Mouse (Mus musculus): ENCODE measurements around the gene Ret. TPM values are rescaled to one million over a fixed set of nuclear protein-coding genes. Genes with fewer than 3 reads are reported as not detected.

Ret gene
- polyA plus RNA-seq, 1 experiment from 2014 or later, result 12.0 TPM

GRCm38 (mm10) chr6:118171386-118171785, 26.1 kb downstream of the Ret start:
- no peaks in the 10 kb centered on the region for H3K4me1 ChIP-seq (replicated peaks; ENCODE audit: control insufficient read depth, insufficient read depth, low read length)
- no peak overlapping the region for H3K4me3 ChIP-seq (ENCODE audit: low read depth, low read length)
- 0 out of 2 replicates have a peak, but pooled peaks have one; percentile 10 for ATAC-seq
- H3K27me3 ChIP-seq (replicated peaks; ENCODE audit: control insufficient read depth, insufficient read depth, low read length), result no peaks in the 10 kb centered on the region
- H3K36me3 ChIP-seq (ENCODE audit: control insufficient read depth, insufficient read depth), result no peaks in the 10 kb centered on the region
- WGBS, result 90% methylated on average over 7 of the region's 7 CpGs
- no peak overlapping the region for H3K9ac ChIP-seq (ENCODE audit: low read depth, low read length)
- TF ChIP-seq CTCF (IDR thresholded peaks at IDR 0.05; ENCODE audit: low read depth), result no peak
- H3K4me2 ChIP-seq (replicated peaks; ENCODE audit: low read depth), result no peak overlapping the region
- H3K27ac ChIP-seq (ENCODE audit: low read depth, low read length), result no peak overlapping the region
- H3K9me3 ChIP-seq (ENCODE audit: control insufficient read depth), result no peaks in the 10 kb centered on the region

GRCm38 (mm10) chr6:118168106-118168505, 29.4 kb downstream of the Ret start:
- Histone ChIP-seq H3K4me1 (replicated peaks; ENCODE audit: control insufficient read depth, insufficient read depth, low read length) (no peaks in the 10 kb centered on the region), H3K27me3 (replicated peaks; ENCODE audit: control insufficient read depth, insufficient read depth, low read length) (no peaks in the 10 kb centered on the region), H3K9me3 (ENCODE audit: control insufficient read depth) (no peaks in the 10 kb centered on the region), H3K36me3 (ENCODE audit: control insufficient read depth, insufficient read depth) (no peaks in the 10 kb centered on the region), H3K4me2 (replicated peaks; ENCODE audit: low read depth) (no peak overlapping the region), H3K27ac (ENCODE audit: low read depth, low read length) (no peak overlapping the region), H3K4me3 (ENCODE audit: low read depth, low read length) (no peak overlapping the region), H3K9ac (ENCODE audit: low read depth, low read length) (no peak overlapping the region)
- 88% methylated on average over 14 of the region's 14 CpGs for WGBS
- no peak for TF ChIP-seq CTCF (IDR thresholded peaks at IDR 0.05; ENCODE audit: low read depth)
- no peak for ATAC-seq

- WGBS, result 77% methylated on average over 9 of the region's 9 CpGs
- ATAC-seq, result no peak
- Histone ChIP-seq H3K4me3 (ENCODE audit: low read depth, low read length) (no peak overlapping the region), H3K27ac (ENCODE audit: low read depth, low read length) (no peak overlapping the region), H3K36me3 (ENCODE audit: control insufficient read depth, insufficient read depth) (no peaks in the 10 kb centered on the region), H3K27me3 (replicated peaks; ENCODE audit: control insufficient read depth, insufficient read depth, low read length) (no peaks in the 10 kb centered on the region), H3K9me3 (ENCODE audit: control insufficient read depth) (no peaks in the 10 kb centered on the region), H3K4me2 (replicated peaks; ENCODE audit: low read depth) (no peak overlapping the region), H3K4me1 (replicated peaks; ENCODE audit: control insufficient read depth, insufficient read depth, low read length) (no peaks in the 10 kb centered on the region), H3K9ac (ENCODE audit: low read depth, low read length) (no peak overlapping the region)
- no peak for TF ChIP-seq CTCF (IDR thresholded peaks at IDR 0.05; ENCODE audit: low read depth)
Observed at GRCm38 (mm10) chr6:118167013-118167412, 30.5 kb downstream of the Ret start.

GRCm38 (mm10) chr6:118165516-118165915, 32.0 kb downstream of the Ret start:
- ATAC-seq, result no peak
- Histone ChIP-seq H3K27me3 (replicated peaks; ENCODE audit: control insufficient read depth, insufficient read depth, low read length) (no peaks in the 10 kb centered on the region), H3K4me2 (replicated peaks; ENCODE audit: low read depth) (no peak overlapping the region), H3K4me1 (replicated peaks; ENCODE audit: control insufficient read depth, insufficient read depth, low read length) (no peaks in the 10 kb centered on the region), H3K36me3 (ENCODE audit: control insufficient read depth, insufficient read depth) (no peaks in the 10 kb centered on the region), H3K9ac (ENCODE audit: low read depth, low read length) (no peak overlapping the region), H3K27ac (ENCODE audit: low read depth, low read length) (no peak overlapping the region), H3K9me3 (ENCODE audit: control insufficient read depth) (no peaks in the 10 kb centered on the region), H3K4me3 (ENCODE audit: low read depth, low read length) (no peak overlapping the region)
- WGBS, result 86% methylated on average over 1 of the region's 1 CpGs
- no peak for TF ChIP-seq CTCF (IDR thresholded peaks at IDR 0.05; ENCODE audit: low read depth)

- Histone ChIP-seq H3K27ac (ENCODE audit: low read depth, low read length) (no peak overlapping the region), H3K9ac (ENCODE audit: low read depth, low read length) (no peak overlapping the region), H3K36me3 (ENCODE audit: control insufficient read depth, insufficient read depth) (no peaks in the 10 kb centered on the region), H3K9me3 (ENCODE audit: control insufficient read depth) (no peaks in the 10 kb centered on the region), H3K27me3 (replicated peaks; ENCODE audit: control insufficient read depth, insufficient read depth, low read length) (no peaks in the 10 kb centered on the region), H3K4me3 (ENCODE audit: low read depth, low read length) (no peak overlapping the region), H3K4me2 (replicated peaks; ENCODE audit: low read depth) (no peak overlapping the region), H3K4me1 (replicated peaks; ENCODE audit: control insufficient read depth, insufficient read depth, low read length) (no peaks in the 10 kb centered on the region)
- no peak for TF ChIP-seq CTCF (IDR thresholded peaks at IDR 0.05; ENCODE audit: low read depth)
- ATAC-seq, result no peak
- WGBS, result 69% methylated on average over 8 of the region's 8 CpGs
Observed at GRCm38 (mm10) chr6:118164691-118165090, 32.8 kb downstream of the Ret start.

- ATAC-seq, result no peak
- Histone ChIP-seq H3K4me2 (replicated peaks; ENCODE audit: low read depth) (no peak overlapping the region), H3K27ac (ENCODE audit: low read depth, low read length) (no peak overlapping the region), H3K9me3 (ENCODE audit: control insufficient read depth) (no peaks in the 10 kb centered on the region), H3K4me3 (ENCODE audit: low read depth, low read length) (no peak overlapping the region), H3K36me3 (ENCODE audit: control insufficient read depth, insufficient read depth) (no peaks in the 10 kb centered on the region), H3K4me1 (replicated peaks; ENCODE audit: control insufficient read depth, insufficient read depth, low read length) (no peaks in the 10 kb centered on the region), H3K27me3 (replicated peaks; ENCODE audit: control insufficient read depth, insufficient read depth, low read length) (no peaks in the 10 kb centered on the region), H3K9ac (ENCODE audit: low read depth, low read length) (no peak overlapping the region)
- no peak for TF ChIP-seq CTCF (IDR thresholded peaks at IDR 0.05; ENCODE audit: low read depth)
- 87% methylated on average over 2 of the region's 2 CpGs for WGBS
Observed at GRCm38 (mm10) chr6:118163086-118163485, 34.4 kb downstream of the Ret start.
